Mouse (Mus musculus): ENCODE data around the gene Rexo1.

The Rexo1 gene

GRCm38 (mm10) chr10:80584642-80585552, 23.5 kb upstream of the Rexo1 start:
- DNase-seq (ENCODE audit: low read depth, low spot score) = no peak

GRCm38 (mm10) chr10:80584045-80584488, 22.7 kb upstream of the Rexo1 start:
- DNase-seq (ENCODE audit: low read depth, low spot score) = no peak

- no peak for DNase-seq (ENCODE audit: low read depth, low spot score)
These were observed 21.7 kb upstream of the Rexo1 start for GRCm38 (mm10) chr10:80583047-80583446.

GRCm38 (mm10) chr10:80578911-80579310, 17.6 kb upstream of the Rexo1 start:
- DNase-seq (ENCODE audit: low read depth, low spot score) = peak; percentile 76

- no peak for DNase-seq (ENCODE audit: low read depth, low spot score)
These were observed 16.9 kb upstream of the Rexo1 start for GRCm38 (mm10) chr10:80578131-80578750.

- peak; percentile 81 for DNase-seq (ENCODE audit: low read depth, low spot score)
These were observed 16.1 kb upstream of the Rexo1 start, which contains the start of gene Klf16 for GRCm38 (mm10) chr10:80577195-80578130. Gene Klf16, minus strand, starts transcription at chr10:80577321.

- no peak for DNase-seq (ENCODE audit: low read depth, low spot score)
These were observed 15.2 kb upstream of the Rexo1 start for GRCm38 (mm10) chr10:80576351-80577194.

GRCm38 (mm10) chr10:80575925-80576324, 14.6 kb upstream of the Rexo1 start:
- no peak for DNase-seq (ENCODE audit: low read depth, low spot score)

- no peak for DNase-seq (ENCODE audit: low read depth, low spot score)
These were observed 13.5 kb upstream of the Rexo1 start for GRCm38 (mm10) chr10:80574896-80575295.

- no peak for DNase-seq (ENCODE audit: low read depth, low spot score)
These were observed 12.6 kb upstream of the Rexo1 start for GRCm38 (mm10) chr10:80573944-80574343.

- DNase-seq (ENCODE audit: low read depth, low spot score) = no peak
These were observed 11.1 kb upstream of the Rexo1 start for GRCm38 (mm10) chr10:80572477-80572876.

GRCm38 (mm10) chr10:80570871-80571836, 9.8 kb upstream of the Rexo1 start:
- DNase-seq (ENCODE audit: low read depth, low spot score) = no peak

GRCm38 (mm10) chr10:80570419-80570818, 9.1 kb upstream of the Rexo1 start:
- DNase-seq (ENCODE audit: low read depth, low spot score) = no peak

- DNase-seq (ENCODE audit: low read depth, low spot score) = no peak
These were observed 8.3 kb upstream of the Rexo1 start for GRCm38 (mm10) chr10:80569664-80570066.

GRCm38 (mm10) chr10:80568876-80569275, 7.5 kb upstream of the Rexo1 start:
- no peak for DNase-seq (ENCODE audit: low read depth, low spot score)

- DNase-seq (ENCODE audit: low read depth, low spot score) = peak; percentile 75
These were observed 5.2 kb upstream of the Rexo1 start for GRCm38 (mm10) chr10:80566375-80567092.

GRCm38 (mm10) chr10:80560621-80561020, 739 bp downstream of the Rexo1 start:
- DNase-seq (ENCODE audit: low read depth, low spot score) = no peak

- no peak for DNase-seq (ENCODE audit: low read depth, low spot score)
These were observed 1.9 kb downstream of the Rexo1 start for GRCm38 (mm10) chr10:80559431-80559830.

All from retina, postnatal 7 days (tissue).